In the genomic region with DNA sequence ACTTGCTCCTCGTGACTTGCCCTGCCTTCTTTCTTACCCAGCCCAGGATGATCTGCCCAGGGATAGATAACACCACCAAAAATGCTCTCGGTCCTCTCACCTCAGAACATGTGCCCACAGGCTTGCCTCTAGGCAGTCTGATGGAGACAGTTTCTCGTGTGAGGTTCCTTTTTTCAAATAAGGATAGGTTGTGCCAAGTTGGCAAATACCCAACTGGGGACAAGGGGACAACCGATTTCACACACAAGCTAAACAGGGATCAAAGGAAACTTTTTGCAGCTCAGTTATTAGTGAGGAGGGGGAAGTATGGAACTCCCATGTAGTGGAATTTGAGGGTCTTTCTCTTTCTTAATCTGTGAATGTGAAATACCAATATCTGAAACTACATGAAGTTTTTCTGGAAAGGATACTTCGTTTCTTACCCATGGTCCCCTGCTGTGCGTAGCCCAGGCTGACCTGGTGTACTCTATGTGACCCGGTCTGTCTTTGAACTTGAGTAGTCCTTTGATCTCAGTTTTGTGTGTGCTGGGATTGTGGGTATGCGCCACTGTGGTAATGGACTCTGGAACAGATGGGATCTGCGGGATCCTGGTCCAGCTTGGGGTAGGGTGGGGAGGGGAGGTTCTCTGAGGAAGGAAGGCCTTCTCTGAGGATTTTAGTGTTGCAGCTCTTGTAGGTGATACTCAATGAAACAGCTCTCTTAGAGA, we compare ENCODE assay signal across 20 mouse cellular contexts.
"Had no signal": no experiment of that assay in that cellular context is flagged by ENCODE, and none has a peak within 500 bp of the region (broad histone marks: within the 10 kb centered on the region; RNA-seq: fewer than 3 reads in every experiment).

No protein-coding gene starts in this region.

- H3K9me3 ChIP-seq: limb, embryonic 12.5 days; limb, embryonic 15.5 days; lung, embryonic 15.5 days had no signal

- H3K4me2 ChIP-seq: limb, embryonic 12.5 days; limb, embryonic 15.5 days; lung, embryonic 15.5 days; midbrain, embryonic 11.5 days had no signal

- ATAC-seq: intestine, embryonic 16.5 days had no signal

- H3K36me3 ChIP-seq: limb, embryonic 12.5 days; limb, embryonic 15.5 days; lung, embryonic 15.5 days had no signal

- DNase-seq: kidney, adult 18-20 months; kidney, adult 9 months; kidney, postnatal 14 days; kidney, postnatal 4 days; layer of hippocampus, postnatal 36 days; left cerebral cortex, postnatal 4 days; lung, adult 18-20 months; lung, postnatal 10 days; lung, postnatal 36 days; midbrain, embryonic 14.5 days; thymus, adult 18-20 months; thymus, postnatal 36 days had no signal

- H3K4me1 ChIP-seq: limb, embryonic 12.5 days; limb, embryonic 15.5 days; lung, embryonic 15.5 days; megakaryocyte, embryonic 14.5 days had no signal

- H3K27ac ChIP-seq: layer of hippocampus, adult 2 months; left cerebral cortex, adult 2 months; limb, embryonic 12.5 days; limb, embryonic 15.5 days; lung, embryonic 15.5 days had no signal

- H3K4me3 ChIP-seq: layer of hippocampus, adult 2 months; left cerebral cortex, adult 2 months; limb, embryonic 12.5 days; limb, embryonic 15.5 days; lung, embryonic 15.5 days; megakaryocyte, embryonic 14.5 days had no signal

- H3K27me3 ChIP-seq: limb, embryonic 12.5 days; limb, embryonic 15.5 days; lung, embryonic 15.5 days had no signal

- H3K9ac ChIP-seq: limb, embryonic 12.5 days; limb, embryonic 15.5 days; lung, embryonic 15.5 days had no signal
